Mouse (Mus musculus) ES-E14 (cell line): ENCODE results near the gene Wdfy2. TPM values are rescaled to one million over a fixed set of nuclear protein-coding genes. Genes with fewer than 3 reads are reported as not detected.

ENCODE experiments used
- DNase-seq: peaks from one replicate; pipeline ENCODE4 v3.0.0-alpha.2; 2013; ENCODE audit warnings: low read depth, low spot score
- H3K27ac ChIP-seq: 2 replicates; pipeline ENCODE4 v1.5.1; 2012; ENCODE audit warnings: low read depth, mild to moderate bottlenecking, low read length, moderate library complexity, mixed read lengths; ENCODE audit not compliant: poor library complexity, insufficient read depth, severe bottlenecking
- H3K36me3 ChIP-seq: 2 replicates; pipeline ENCODE4 v1.6.1; 2012; ENCODE audit warnings: mild to moderate bottlenecking, low read length, moderate library complexity, mixed read lengths; ENCODE audit not compliant: control insufficient read depth, poor library complexity, insufficient read depth, severe bottlenecking
- H3K4me1 ChIP-seq, 2 experiments: fragments of 150-350 bp in 1 of 2; sonication (generic) in 1 of 2; 2 replicates each; pipeline ENCODE4 v1.6.1; 2012; ENCODE audit warnings: low read length in 2 of 2, mild to moderate bottlenecking in 1 of 2, mixed read lengths in 1 of 2; ENCODE audit not compliant: control insufficient read depth in 2 of 2, insufficient read depth in 2 of 2, poor library complexity in 1 of 2
- H3K4me3 ChIP-seq, 2 experiments: fragments of 150-350 bp in 1 of 2; sonication (generic) in 1 of 2; 2 replicates each; pipeline ENCODE4 v1.5.1; 2012; ENCODE audit warnings: low read length in 2 of 2, low read depth in 1 of 2, mild to moderate bottlenecking in 1 of 2, mixed read lengths in 1 of 2; ENCODE audit not compliant: insufficient read depth in 1 of 2, poor library complexity in 1 of 2, severe bottlenecking in 1 of 2
- H3K9ac ChIP-seq: 2 replicates; pipeline ENCODE4 v1.6.1; 2012; ENCODE audit warnings: low read depth, mild to moderate bottlenecking, low read length, mixed read lengths; ENCODE audit not compliant: poor library complexity, insufficient read depth, severe bottlenecking
- H3K9me3 ChIP-seq: fragments of 150-350 bp; sonication (generic); 2 replicates; pipeline ENCODE4 v1.6.1; 2012; ENCODE audit warnings: low read depth, mild to moderate bottlenecking, low read length; ENCODE audit not compliant: control insufficient read depth, insufficient read depth
- CHD2 ChIP-seq: IDR thresholded peaks from 2 replicates; pipeline ENCODE4 v1.6.1; 2014; ENCODE audit warnings: mild to moderate bottlenecking, low read depth, low read length, inconsistent platforms
- HCFC1 ChIP-seq: IDR thresholded peaks from 2 replicates; pipeline ENCODE4 v1.6.1; 2012; ENCODE audit warnings: low read length, inconsistent platforms, borderline replicate concordance; ENCODE audit not compliant: insufficient read depth
- MAFK ChIP-seq: IDR thresholded peaks from 2 replicates; pipeline ENCODE4 v1.6.1; 2014; ENCODE audit warnings: mild to moderate bottlenecking, low read depth, low read length, inconsistent platforms; ENCODE audit not compliant: insufficient read depth
- ZC3H11A ChIP-seq: IDR thresholded peaks from 2 replicates; pipeline ENCODE4 v1.6.1; 2012; ENCODE audit warnings: low read depth, mild to moderate bottlenecking, inconsistent platforms, low read length, borderline replicate concordance
- ZNF384 ChIP-seq: IDR thresholded peaks from 2 replicates; pipeline ENCODE4 v1.6.1; 2012; ENCODE audit warnings: low read depth, low read length, inconsistent platforms
- in situ Hi-C, 2 experiments: fragments of 600-800 bp; cut with MboI; formaldehyde crosslinking; loops; one replicate each; pipeline ENCODE4 v1.15.1; 2025; ENCODE audit warnings: low sequenced_read_pairs in 2 of 2, inconsistent platforms in 1 of 2; ENCODE audit not compliant: unreplicated experiment in 2 of 2
- total RNA-seq: library from RNA; depleted of rRNA; stranded (reverse); fragments of 300-350 nt; gene quantifications from 2 replicates; pipeline ENCODE4 v1.2.3, GENCODE M21; 2012

The Wdfy2 gene
- total RNA-seq, 1 experiment = 7.0 TPM

- no peaks in the 10 kb centered on the region for H3K36me3 ChIP-seq
- no peak overlapping the region for H3K27ac ChIP-seq
- no peak for DNase-seq
- H3K4me1 ChIP-seq = no peaks in the 10 kb centered on the region
- in situ Hi-C loops = no loop called here
- H3K4me3 ChIP-seq = no peak overlapping the region
- no peak overlapping the region for H3K9ac ChIP-seq
- no peaks in the 10 kb centered on the region for H3K9me3 ChIP-seq
- TF ChIP-seq MAFK (no peak), ZNF384 (no peak), CHD2 (no peak), ZC3H11A (no peak), HCFC1 (no peak)
These were observed 79.1 kb downstream of the Wdfy2 start for GRCm38 (mm10) chr14:62916488-62917034.

DNA sequence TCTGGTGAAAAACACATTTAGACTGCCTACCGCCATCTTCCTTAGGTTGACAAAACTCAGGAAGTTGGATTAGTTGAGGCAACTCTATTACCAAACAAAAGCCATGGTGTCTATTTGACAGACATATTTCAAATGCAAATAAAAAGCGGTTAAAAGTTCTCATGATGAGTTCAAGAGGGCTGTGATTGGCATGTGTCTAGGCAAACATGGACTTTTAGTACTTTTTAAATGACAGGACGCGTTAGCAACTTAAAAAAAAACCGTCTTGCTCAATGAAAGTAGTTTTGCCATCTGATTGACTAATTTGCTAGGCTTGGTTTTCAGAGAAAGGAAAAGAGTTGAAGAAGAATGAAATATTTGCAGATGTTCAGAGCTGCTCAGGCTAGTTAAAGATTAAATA, 83.9 kb downstream of the Wdfy2 start:
- H3K9ac ChIP-seq = no peak overlapping the region
- H3K4me3 ChIP-seq = no peak overlapping the region
- H3K9me3 ChIP-seq = no peaks in the 10 kb centered on the region
- in situ Hi-C loops = no loop called here
- TF ChIP-seq CHD2 (no peak), ZC3H11A (no peak), ZNF384 (no peak), MAFK (no peak), HCFC1 (no peak)
- no peak for DNase-seq
- H3K27ac ChIP-seq = no peak overlapping the region
- H3K36me3 ChIP-seq = no peaks in the 10 kb centered on the region
- no peaks in the 10 kb centered on the region for H3K4me1 ChIP-seq

DNA sequence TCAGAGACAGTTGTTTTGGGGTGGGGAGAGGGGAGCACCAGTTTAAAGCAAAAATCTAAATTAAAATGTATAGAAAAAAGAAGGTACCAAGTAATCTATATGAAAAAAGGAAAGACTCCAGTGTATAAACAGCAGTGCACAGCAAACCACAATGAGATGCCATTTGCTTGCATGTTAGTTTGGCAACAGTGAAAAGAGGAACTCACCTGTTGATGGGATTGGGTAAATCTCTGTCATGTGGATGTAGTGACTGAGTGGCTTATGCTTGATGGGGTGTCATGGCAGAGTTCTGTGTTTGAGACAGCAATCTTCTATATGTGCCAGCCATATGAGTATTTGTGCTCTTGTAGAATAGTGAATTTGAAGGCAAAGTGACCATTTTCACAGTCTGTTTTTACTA, 85.2 kb downstream of the Wdfy2 start:
- H3K9me3 ChIP-seq = no peaks in the 10 kb centered on the region
- no peak overlapping the region for H3K9ac ChIP-seq
- no peak overlapping the region for H3K4me3 ChIP-seq
- in situ Hi-C loops = no loop called here
- no peaks in the 10 kb centered on the region for H3K36me3 ChIP-seq
- DNase-seq = no peak
- no peaks in the 10 kb centered on the region for H3K4me1 ChIP-seq
- no peak for TF ChIP-seq MAFK
- TF ChIP-seq ZNF384 = no peak
- TF ChIP-seq HCFC1 = no peak
- no peak for TF ChIP-seq ZC3H11A
- no peak for TF ChIP-seq CHD2
- H3K27ac ChIP-seq = no peak overlapping the region

- DNase-seq = peak; percentile 35
- H3K4me1 ChIP-seq = no peaks in the 10 kb centered on the region
- no peak overlapping the region for H3K9ac ChIP-seq
- no peaks in the 10 kb centered on the region for H3K36me3 ChIP-seq
- H3K4me3 ChIP-seq = no peak overlapping the region
- TF ChIP-seq HCFC1 (no peak), ZC3H11A (no peak), CHD2 (no peak), ZNF384 (no peak), MAFK (no peak)
- no peaks in the 10 kb centered on the region for H3K9me3 ChIP-seq
- in situ Hi-C loops = loop anchor here in 1 of 2 experiments (25.0 kb wide), 1 partner anchor 437 kb away; no protein-coding TSS in a partner anchor
- no peak overlapping the region for H3K27ac ChIP-seq
These were observed 87.3 kb downstream of the Wdfy2 start for GRCm38 (mm10) chr14:62924800-62925199.
